Mouse (Mus musculus) cerebellum, postnatal 10 days (tissue): ENCODE measurements around the gene Pik3ip1.

Source experiments
- DNase-seq, 2 experiments: peaks; one replicate each; pipeline ENCODE4 v3.0.0; 2021; ENCODE audit warnings: mixed read lengths in 2 of 2

Pik3ip1 gene

GRCm38 (mm10) chr11:3329891-3330451, at the start of gene Pik3ip1:
Gene Pik3ip1, plus strand, starts transcription at chr11:3330401.
- no peak for DNase-seq

- no peak for DNase-seq
Observed at GRCm38 (mm10) chr11:3282887-3283286, 47.3 kb upstream of the Pik3ip1 start.

- DNase-seq = no peak
Observed at GRCm38 (mm10) chr11:3283645-3284044, 46.6 kb upstream of the Pik3ip1 start.

- DNase-seq = no peak
Observed at GRCm38 (mm10) chr11:3285940-3286339, 44.3 kb upstream of the Pik3ip1 start.

- DNase-seq = peak; percentile 85 to 92
Observed at GRCm38 (mm10) chr11:3287131-3287530, 43.1 kb upstream of the Pik3ip1 start.

GRCm38 (mm10) chr11:3287921-3288320, 42.3 kb upstream of the Pik3ip1 start:
- no peak for DNase-seq

GRCm38 (mm10) chr11:3288521-3289301, 41.5 kb upstream of the Pik3ip1 start, which contains the start of gene Patz1:
Gene Patz1, plus strand, starts transcription at chr11:3288874.
- peak; percentile 82 to 84 for DNase-seq

- DNase-seq = peak; percentile 95 to 97
Observed at GRCm38 (mm10) chr11:3289302-3289802, 40.8 kb upstream of the Pik3ip1 start.

- DNase-seq = peak; percentile 93 to 95
Observed at GRCm38 (mm10) chr11:3289803-3290639, 40.2 kb upstream of the Pik3ip1 start.

GRCm38 (mm10) chr11:3290640-3291310, 39.4 kb upstream of the Pik3ip1 start:
- peak; percentile 74 to 85 for DNase-seq

GRCm38 (mm10) chr11:3291311-3292061, 38.7 kb upstream of the Pik3ip1 start:
- DNase-seq = peak; percentile 38 to 39

GRCm38 (mm10) chr11:3292062-3292421, 38.2 kb upstream of the Pik3ip1 start:
- peak; percentile 49 to 52 for DNase-seq

- peak; percentile 59 to 71 for DNase-seq
Observed at GRCm38 (mm10) chr11:3292711-3293249, 37.4 kb upstream of the Pik3ip1 start.

- DNase-seq = no peak
Observed at GRCm38 (mm10) chr11:3293361-3293760, 36.8 kb upstream of the Pik3ip1 start.

- no peak for DNase-seq
Observed at GRCm38 (mm10) chr11:3294641-3295040, 35.6 kb upstream of the Pik3ip1 start.

GRCm38 (mm10) chr11:3296056-3296455, 34.1 kb upstream of the Pik3ip1 start:
- DNase-seq = no peak

GRCm38 (mm10) chr11:3297871-3298812, 32.1 kb upstream of the Pik3ip1 start:
- DNase-seq = no peak

GRCm38 (mm10) chr11:3298813-3299185, 31.4 kb upstream of the Pik3ip1 start:
- DNase-seq = no peak

GRCm38 (mm10) chr11:3301075-3301474, 29.1 kb upstream of the Pik3ip1 start:
- DNase-seq = no peak

GRCm38 (mm10) chr11:3302385-3302784, 27.8 kb upstream of the Pik3ip1 start:
- no peak for DNase-seq
